In genomic region chr10:59710246-59710645, GRCm38 (mm10) we compare ENCODE assay signal across 9 mouse cellular contexts. TPM values are rescaled to one million over a fixed set of nuclear protein-coding genes. Genes with fewer than 3 reads are reported as not detected.
DNase-seq lines count a peak whose midpoint lies in the region; ATAC-seq and TF ChIP-seq lines count a peak whose summit lies in the region.
"Had no signal": no experiment of that assay in that cellular context is flagged by ENCODE, and none has a peak within 500 bp of the region (broad histone marks: within the 10 kb centered on the region; RNA-seq: fewer than 3 reads in every experiment).

No protein-coding gene starts in this region.

- peaks cover 10% of the 10 kb centered on the region; the same call in 1 of the 2 replicates for H3K36me3 ChIP-seq in lung, embryonic 14.5 days (ENCODE audit: insufficient read depth)
- peaks cover 18% of the 10 kb centered on the region for H3K36me3 ChIP-seq in G1E (replicated peaks)
- no peaks in the 10 kb centered on the region for H3K36me3 ChIP-seq in midbrain, embryonic 14.5 days (ENCODE audit: control insufficient read depth, insufficient read depth, low read length)

- ATAC-seq in lung, embryonic 14.5 days (ENCODE audit: insufficient read depth): no peak
- no peak for ATAC-seq in G1E (ENCODE audit: extremely low read depth, insufficient number of reproducible peaks, low FRiP score, poor library complexity, severe bottlenecking)
- no peak for ATAC-seq in midbrain, embryonic 14.5 days (ENCODE audit: low FRiP score, low TSS enrichment)

- TF ChIP-seq CTCF in lung, embryonic 14.5 days (IDR thresholded peaks at IDR 0.05; ENCODE audit: low read depth): peak; percentile 51
- 0 out of 2 replicates have a peak, but pooled peaks have one; percentile 17 for TF ChIP-seq CTCF in G1E (IDR thresholded peaks at IDR 0.05; ENCODE audit: low read depth, low read length)
- 0 out of 2 replicates have a peak, but pooled peaks have one; percentile 11 for TF ChIP-seq CTCF in cortical plate, adult 2 months (IDR thresholded peaks at IDR 0.05; ENCODE audit: extremely low read depth, insufficient read depth, low read length)

- no peak overlapping the region for H3K27ac ChIP-seq in lung, embryonic 14.5 days (ENCODE audit: low read depth)
- no peak overlapping the region for H3K27ac ChIP-seq in cortical plate, adult 2 months (ENCODE audit: insufficient read depth, low read length)
- H3K27ac ChIP-seq in midbrain, embryonic 14.5 days (replicated peaks; ENCODE audit: low read depth, low read length): no peak overlapping the region
- H3K27ac ChIP-seq: stomach, embryonic 15.5 days had no signal

- DNase-seq in lung, embryonic 14.5 days: no peak
- DNase-seq in lung, adult 18-20 months: no peak
- no peak for DNase-seq in G1E (ENCODE audit: low spot score)
- DNase-seq in thymus, postnatal 0 days (ENCODE audit: low spot score): peak; percentile 59
- DNase-seq in midbrain, embryonic 14.5 days: no peak
- no peak for DNase-seq in embryo, embryonic 10.5 days (ENCODE audit: low spot score)
- DNase-seq: heart, adult 11 months had no signal

- no peak overlapping the region for H3K4me3 ChIP-seq in lung, embryonic 14.5 days (ENCODE audit: low read depth, low read length)
- H3K4me3 ChIP-seq in G1E (ENCODE audit: low read depth, low read length): no peak overlapping the region
- H3K4me3 ChIP-seq in cortical plate, adult 2 months (ENCODE audit: insufficient read depth, low read length): no peak overlapping the region
- no peak overlapping the region for H3K4me3 ChIP-seq in midbrain, embryonic 14.5 days (replicated peaks; ENCODE audit: low read depth, low read length)
- H3K4me3 ChIP-seq: stomach, embryonic 15.5 days had no signal

- H3K4me1 ChIP-seq in lung, embryonic 14.5 days (ENCODE audit: insufficient read depth): no peaks in the 10 kb centered on the region
- H3K4me1 ChIP-seq in G1E (ENCODE audit: insufficient read depth, low read depth, low read length): peaks cover 4% of the 10 kb centered on the region
- H3K4me1 ChIP-seq in cortical plate, adult 2 months (ENCODE audit: control insufficient read depth, insufficient read depth, low read length): no peaks in the 10 kb centered on the region
- no peaks in the 10 kb centered on the region for H3K4me1 ChIP-seq in midbrain, embryonic 14.5 days (ENCODE audit: control insufficient read depth, insufficient read depth, low read length)

- no peaks in the 10 kb centered on the region for H3K9me3 ChIP-seq in lung, embryonic 14.5 days (ENCODE audit: low read depth, low read length)
- no peaks in the 10 kb centered on the region for H3K9me3 ChIP-seq in G1E (replicated peaks)
- no peaks in the 10 kb centered on the region for H3K9me3 ChIP-seq in midbrain, embryonic 14.5 days (ENCODE audit: control insufficient read depth, low read length)
- H3K9me3 ChIP-seq: stomach, embryonic 15.5 days had no signal

- WGBS in lung, embryonic 14.5 days: 86% methylated on average over 1 of the region's 1 CpGs
- WGBS in midbrain, embryonic 14.5 days: 94% methylated on average over 1 of the region's 1 CpGs

- no peaks in the 10 kb centered on the region for H3K27me3 ChIP-seq in lung, embryonic 14.5 days (ENCODE audit: insufficient read depth, low read length)
- H3K27me3 ChIP-seq in G1E (ENCODE audit: insufficient read depth, low read length): no peaks in the 10 kb centered on the region
- no peaks in the 10 kb centered on the region for H3K27me3 ChIP-seq in midbrain, embryonic 14.5 days (ENCODE audit: control insufficient read depth, insufficient read depth, low read length)
- H3K27me3 ChIP-seq: stomach, embryonic 15.5 days had no signal

- no peak for TF ChIP-seq POLR2A in cortical plate, adult 2 months (IDR thresholded peaks at IDR 0.05; ENCODE audit: extremely low read depth, insufficient read depth, low read length)

- H3K4me2 ChIP-seq in lung, embryonic 14.5 days: no peak overlapping the region
- no peak overlapping the region for H3K4me2 ChIP-seq in midbrain, embryonic 14.5 days (ENCODE audit: low read length)
- H3K4me2 ChIP-seq: stomach, embryonic 15.5 days had no signal

- H3K9ac ChIP-seq in lung, embryonic 14.5 days: no peak overlapping the region
- no peak overlapping the region for H3K9ac ChIP-seq in midbrain, embryonic 14.5 days (replicated peaks; ENCODE audit: low read length)
- H3K9ac ChIP-seq: stomach, embryonic 15.5 days had no signal

RNA-seq across cellular contexts. Expression of gene Micu1, which starts 8.0 kb away (rescaled TPM):
- 81.0 and 83.9 TPM in 2 replicates for polyA plus RNA-seq in lung, embryonic 14.5 days (2014; fragmentation: Nextera tagmentation; extraction: Ambion mirVana)
- total RNA-seq in G1E (2014; fragmentation: Nextera tagmentation) (37.4 and 39.2 TPM in 2 replicates), G1E (2017) (24.5 and 25.7 TPM in 2 replicates)
- 7.3 and 7.9 TPM in 2 replicates for polyA plus RNA-seq in G1E (2012)
- polyA plus RNA-seq in cortical plate, adult 2 months (2012; rRNA removed): 120 and 144 TPM in 2 replicates
- polyA plus RNA-seq in thymus, postnatal 0 days (2015; fragmentation: Nextera tagmentation; extraction: Ambion mirVana): 49.8 and 56.0 TPM in 2 replicates
- polyA plus RNA-seq in midbrain, embryonic 14.5 days (2014; fragmentation: Nextera tagmentation; extraction: Ambion mirVana): 58.2 and 69.3 TPM in 2 replicates
